Mouse (Mus musculus): Measurements from ENCODE around the gene Rpl11. TPM values are rescaled to one million over a fixed set of nuclear protein-coding genes. Genes with fewer than 3 reads are reported as not detected.

Rpl11 gene
- polyA plus RNA-seq, 1 experiment from 2014 or later: 333 TPM

- 75% methylated on average over 4 of the region's 4 CpGs for WGBS
- H3K36me3 ChIP-seq (replicated peaks): no peaks in the 10 kb centered on the region
- no peak overlapping the region for H3K9ac ChIP-seq
- ATAC-seq (ENCODE audit: low FRiP score): no peak
- no peak overlapping the region for H3K27ac ChIP-seq
- no peak overlapping the region for H3K4me3 ChIP-seq (replicated peaks)
- H3K9me3 ChIP-seq: no peaks in the 10 kb centered on the region
- no peak overlapping the region for H3K4me2 ChIP-seq
- H3K4me1 ChIP-seq: peaks cover 15% of the 10 kb centered on the region
- H3K27me3 ChIP-seq: no peaks in the 10 kb centered on the region
These were observed 18.1 kb downstream of the Rpl11 start for GRCm38 (mm10) chr4:136035078-136035477.

GRCm38 (mm10) chr4:136033231-136033630, 20.0 kb downstream of the Rpl11 start:
- H3K9ac ChIP-seq: no peak overlapping the region
- 71% methylated on average over 1 of the region's 1 CpGs for WGBS
- ATAC-seq (ENCODE audit: low FRiP score): no peak

GRCm38 (mm10) chr4:136030968-136031909, 22.0 kb downstream of the Rpl11 start:
- peak overlapping the region; percentile 39; the same call in 1 of the 2 replicates for H3K9ac ChIP-seq
- H3K4me2 ChIP-seq: peak overlapping the region; percentile 17
- H3K4me3 ChIP-seq (replicated peaks): no peak overlapping the region
- peak overlapping the region; percentile 74 for H3K27ac ChIP-seq
- no peaks in the 10 kb centered on the region for H3K27me3 ChIP-seq
- H3K9me3 ChIP-seq: no peaks in the 10 kb centered on the region
- H3K4me1 ChIP-seq: peaks cover 15% of the 10 kb centered on the region
- peak; percentile 63 for ATAC-seq (ENCODE audit: low FRiP score)
- WGBS: 4% methylated on average over 8 of the region's 8 CpGs
- H3K36me3 ChIP-seq (replicated peaks): no peaks in the 10 kb centered on the region

More at GRCm38 (mm10) chr4:136033231-136033630, 20.0 kb downstream of the Rpl11 start:
- H3K27me3 ChIP-seq: no peaks in the 10 kb centered on the region
- no peaks in the 10 kb centered on the region for H3K9me3 ChIP-seq
- no peak overlapping the region for H3K4me2 ChIP-seq
- no peak overlapping the region for H3K4me3 ChIP-seq (replicated peaks)
- H3K36me3 ChIP-seq (replicated peaks): no peaks in the 10 kb centered on the region
- H3K4me1 ChIP-seq: peaks cover 15% of the 10 kb centered on the region
- no peak overlapping the region for H3K27ac ChIP-seq

GRCm38 (mm10) chr4:136028689-136029088, 24.5 kb downstream of the Rpl11 start:
- WGBS: 90% methylated on average over 5 of the region's 5 CpGs
- no peak overlapping the region for H3K27ac ChIP-seq

GRCm38 (mm10) chr4:136028132-136028564, 25.1 kb downstream of the Rpl11 start:
- Histone ChIP-seq H3K27ac (no peak overlapping the region), H3K9ac (no peak overlapping the region), H3K4me1 (peaks cover 15% of the 10 kb centered on the region), H3K4me2 (no peak overlapping the region), H3K36me3 (replicated peaks) (no peaks in the 10 kb centered on the region), H3K27me3 (no peaks in the 10 kb centered on the region), H3K9me3 (no peaks in the 10 kb centered on the region), H3K4me3 (replicated peaks) (no peak overlapping the region)
- 91% methylated on average over 19 of the region's 19 CpGs for WGBS
- no peak for ATAC-seq (ENCODE audit: low FRiP score)

More at GRCm38 (mm10) chr4:136028689-136029088, 24.5 kb downstream of the Rpl11 start:
- H3K27me3 ChIP-seq: no peaks in the 10 kb centered on the region
- ATAC-seq (ENCODE audit: low FRiP score): no peak
- H3K4me3 ChIP-seq (replicated peaks): no peak overlapping the region
- no peak overlapping the region for H3K4me2 ChIP-seq
- no peaks in the 10 kb centered on the region for H3K36me3 ChIP-seq (replicated peaks)
- H3K9me3 ChIP-seq: no peaks in the 10 kb centered on the region
- H3K4me1 ChIP-seq: peaks cover 15% of the 10 kb centered on the region
- H3K9ac ChIP-seq: no peak overlapping the region

GRCm38 (mm10) chr4:136027416-136028131, 25.7 kb downstream of the Rpl11 start:
- Histone ChIP-seq H3K27ac (no peak overlapping the region), H3K9ac (no peak overlapping the region), H3K9me3 (no peaks in the 10 kb centered on the region), H3K27me3 (no peaks in the 10 kb centered on the region), H3K4me1 (peaks cover 15% of the 10 kb centered on the region), H3K4me2 (no peak overlapping the region), H3K36me3 (replicated peaks) (no peaks in the 10 kb centered on the region), H3K4me3 (replicated peaks) (no peak overlapping the region)
- ATAC-seq (ENCODE audit: low FRiP score): no peak
- 86% methylated on average over 8 of the region's 8 CpGs for WGBS

- no peak for ATAC-seq (ENCODE audit: low FRiP score)
- WGBS: 72% methylated on average over 1 of the region's 1 CpGs
These were observed 27.9 kb downstream of the Rpl11 start for GRCm38 (mm10) chr4:136025350-136025749.

GRCm38 (mm10) chr4:136022924-136023323, 30.3 kb downstream of the Rpl11 start:
- H3K36me3 ChIP-seq (replicated peaks): no peaks in the 10 kb centered on the region
- H3K4me1 ChIP-seq: peaks cover 19% of the 10 kb centered on the region
- no peak overlapping the region for H3K4me3 ChIP-seq (replicated peaks)
- 97% methylated on average over 9 of the region's 9 CpGs for WGBS
- no peak overlapping the region for H3K9ac ChIP-seq
- H3K27me3 ChIP-seq: no peaks in the 10 kb centered on the region
- H3K4me2 ChIP-seq: no peak overlapping the region
- no peak for ATAC-seq (ENCODE audit: low FRiP score)
- H3K9me3 ChIP-seq: no peaks in the 10 kb centered on the region
- no peak overlapping the region for H3K27ac ChIP-seq

More at GRCm38 (mm10) chr4:136025350-136025749, 27.9 kb downstream of the Rpl11 start:
- H3K9ac ChIP-seq: no peak overlapping the region
- no peak overlapping the region for H3K4me2 ChIP-seq
- H3K9me3 ChIP-seq: no peaks in the 10 kb centered on the region
- H3K4me3 ChIP-seq (replicated peaks): no peak overlapping the region
- no peak overlapping the region for H3K27ac ChIP-seq
- no peaks in the 10 kb centered on the region for H3K36me3 ChIP-seq (replicated peaks)
- peaks cover 5% of the 10 kb centered on the region for H3K4me1 ChIP-seq
- H3K27me3 ChIP-seq: no peaks in the 10 kb centered on the region

- Histone ChIP-seq H3K9ac (peak within 1 kb of the TSS; percentile 98), H3K4me3 (replicated peaks) (peak within 1 kb of the TSS; percentile 99), H3K36me3 (replicated peaks) (no peaks in the 10 kb centered on the region), H3K4me1 (peaks cover 19% of the 10 kb centered on the region), H3K4me2 (peak within 1 kb of the TSS; percentile 94), H3K9me3 (no peaks in the 10 kb centered on the region), H3K27me3 (no peaks in the 10 kb centered on the region), H3K27ac (peak within 1 kb of the TSS; percentile 87)
- under 1% methylated on average over 38 of the region's 48 CpGs for WGBS
- peak; percentile 99 for ATAC-seq (ENCODE audit: low FRiP score)
These were observed 31.6 kb downstream of the Rpl11 start, which contains the start of gene Eloa for GRCm38 (mm10) chr4:136021549-136022047. TSS of gene Eloa (minus strand) at chr4:136021763.

GRCm38 (mm10) chr4:136020743-136021548, 32.3 kb downstream of the Rpl11 start:
- Histone ChIP-seq H3K27ac (peak overlapping the region; percentile 87), H3K9me3 (no peaks in the 10 kb centered on the region), H3K36me3 (replicated peaks) (no peaks in the 10 kb centered on the region), H3K4me1 (peaks cover 19% of the 10 kb centered on the region), H3K9ac (peak overlapping the region; percentile 98), H3K27me3 (no peaks in the 10 kb centered on the region), H3K4me3 (replicated peaks) (peak overlapping the region; percentile 99), H3K4me2 (peak overlapping the region; percentile 94)
- peak; percentile 73; the same call in 1 of the 2 replicates for ATAC-seq (ENCODE audit: low FRiP score)
- WGBS: 2% methylated on average over 49 of the region's 62 CpGs

- 94% methylated on average over 3 of the region's 3 CpGs for WGBS
- Histone ChIP-seq H3K27ac (no peak overlapping the region), H3K4me2 (no peak overlapping the region), H3K9ac (no peak overlapping the region), H3K27me3 (no peaks in the 10 kb centered on the region), H3K9me3 (no peaks in the 10 kb centered on the region), H3K4me3 (replicated peaks) (no peak overlapping the region), H3K4me1 (peaks cover 19% of the 10 kb centered on the region), H3K36me3 (replicated peaks) (peaks cover 26% of the 10 kb centered on the region)
- no peak for ATAC-seq (ENCODE audit: low FRiP score)
These were observed 37.1 kb downstream of the Rpl11 start for GRCm38 (mm10) chr4:136016059-136016602.
